Mouse (Mus musculus): Measurements from ENCODE around the gene Gm28230.

Gene Gm28230

DNA sequence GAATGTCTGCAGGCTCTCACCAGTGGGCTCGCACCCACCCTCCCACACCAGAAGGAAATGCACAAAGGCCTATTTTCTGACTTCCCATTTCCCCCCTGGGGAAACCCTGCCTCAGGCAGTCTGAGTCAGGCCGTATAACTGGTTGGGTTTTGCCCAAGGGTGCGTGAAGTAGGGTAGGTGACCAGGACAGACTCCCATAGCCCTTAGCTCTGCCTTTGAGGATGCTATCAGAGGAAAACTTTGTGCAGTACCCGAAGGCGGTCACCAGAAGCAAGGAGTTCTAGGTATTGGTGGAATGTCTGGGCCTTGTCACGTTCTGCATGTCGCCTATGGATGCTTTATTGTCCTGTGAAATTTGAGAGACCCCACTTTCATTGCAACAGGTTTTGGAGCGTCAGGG, 3.6 kb upstream of the Gm28230 start:
- no peak for DNase-seq (ENCODE audit: low spot score in 2 of 2)

DNA sequence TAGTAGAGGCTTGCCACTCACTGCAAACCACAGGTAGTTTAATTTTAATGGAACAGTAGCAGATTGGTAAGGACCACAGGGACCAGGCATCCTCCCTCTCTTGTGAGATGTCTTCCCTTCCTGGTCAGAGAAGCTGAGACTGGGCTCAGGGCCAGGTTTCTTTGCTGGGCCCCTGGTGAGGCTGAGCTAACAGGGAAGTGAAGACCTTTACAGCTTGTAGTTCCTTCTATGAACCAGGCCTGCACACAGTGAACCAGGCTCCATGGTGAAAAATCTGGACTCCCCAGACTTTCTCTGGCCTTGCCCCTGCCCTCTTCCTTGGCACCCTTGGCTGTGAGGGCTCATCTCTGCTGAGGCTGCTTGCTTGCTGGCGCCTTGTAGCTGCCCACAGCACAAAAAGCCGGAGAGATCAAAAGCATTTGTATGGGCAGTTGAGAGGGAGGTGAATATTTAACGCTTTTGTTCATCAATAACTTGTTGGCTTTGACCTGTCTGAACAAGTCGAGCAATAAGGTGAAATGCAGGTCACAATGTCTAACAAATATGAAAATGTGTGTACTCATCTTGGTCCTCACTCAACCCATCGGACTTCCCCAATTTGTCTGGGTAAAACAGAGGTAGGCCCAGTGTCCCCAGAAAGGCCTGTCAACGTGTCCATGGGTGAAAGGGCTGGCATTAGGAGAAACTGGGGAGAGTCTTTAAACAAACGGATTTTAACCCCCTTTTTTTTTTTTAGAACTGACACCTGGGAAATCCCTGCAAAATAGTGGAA, 2.1 kb upstream of the Gm28230 start:
- DNase-seq (ENCODE audit: low spot score in 2 of 2) = no peak

DNA sequence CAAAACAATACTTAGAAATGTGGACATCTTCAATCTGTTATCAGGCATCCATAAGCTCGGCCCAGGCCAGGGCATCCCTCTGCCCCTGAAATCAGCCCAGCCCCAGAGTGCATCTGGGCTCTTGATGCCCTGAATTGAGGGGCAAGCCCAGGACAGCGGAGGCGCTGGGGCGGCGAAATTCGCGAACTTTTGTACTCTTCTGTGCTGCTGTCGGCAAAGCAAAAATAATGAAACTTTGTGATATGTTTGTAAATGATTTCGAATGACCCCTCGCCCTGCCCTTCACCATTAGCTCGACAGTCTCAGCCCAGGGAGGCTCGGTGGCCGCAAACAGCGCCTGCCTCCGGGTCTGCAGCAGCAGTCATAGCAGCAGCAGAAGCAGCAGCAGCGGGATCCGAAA, 1.4 kb upstream of the Gm28230 start:
- no peak for DNase-seq (ENCODE audit: low spot score in 2 of 2)

DNA sequence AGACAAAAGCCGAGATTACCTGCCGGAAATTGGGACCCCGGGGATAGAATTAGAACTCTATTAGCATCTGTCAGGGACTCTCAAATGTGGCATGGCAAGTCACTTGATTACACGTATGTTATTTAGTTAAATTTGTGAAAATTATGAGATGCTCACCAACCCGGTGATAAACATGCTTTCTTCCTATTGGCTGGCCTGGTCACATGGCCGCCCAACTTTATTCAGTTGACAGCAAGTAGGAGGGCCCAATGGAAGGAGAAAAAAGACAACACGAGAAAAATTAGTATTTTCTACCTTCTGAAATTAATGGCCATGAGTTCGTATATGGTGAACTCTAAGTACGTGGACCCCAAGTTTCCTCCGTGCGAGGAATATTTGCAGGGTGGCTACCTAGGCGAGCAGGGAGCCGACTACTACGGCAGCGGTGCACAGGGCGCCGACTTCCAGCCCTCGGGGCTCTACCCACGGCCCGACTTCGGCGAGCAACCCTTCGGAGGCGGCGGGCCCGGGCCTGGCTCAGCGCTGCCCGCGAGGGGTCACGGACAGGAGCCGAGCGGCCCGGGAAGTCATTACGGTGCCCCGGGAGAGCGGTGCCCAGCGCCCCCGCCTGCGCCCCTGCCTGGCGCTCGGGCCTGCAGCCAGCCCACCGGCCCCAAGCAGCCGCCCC, 578 bp downstream of the Gm28230 start:
- DNase-seq (ENCODE audit: low spot score in 2 of 2) = no peak

DNA sequence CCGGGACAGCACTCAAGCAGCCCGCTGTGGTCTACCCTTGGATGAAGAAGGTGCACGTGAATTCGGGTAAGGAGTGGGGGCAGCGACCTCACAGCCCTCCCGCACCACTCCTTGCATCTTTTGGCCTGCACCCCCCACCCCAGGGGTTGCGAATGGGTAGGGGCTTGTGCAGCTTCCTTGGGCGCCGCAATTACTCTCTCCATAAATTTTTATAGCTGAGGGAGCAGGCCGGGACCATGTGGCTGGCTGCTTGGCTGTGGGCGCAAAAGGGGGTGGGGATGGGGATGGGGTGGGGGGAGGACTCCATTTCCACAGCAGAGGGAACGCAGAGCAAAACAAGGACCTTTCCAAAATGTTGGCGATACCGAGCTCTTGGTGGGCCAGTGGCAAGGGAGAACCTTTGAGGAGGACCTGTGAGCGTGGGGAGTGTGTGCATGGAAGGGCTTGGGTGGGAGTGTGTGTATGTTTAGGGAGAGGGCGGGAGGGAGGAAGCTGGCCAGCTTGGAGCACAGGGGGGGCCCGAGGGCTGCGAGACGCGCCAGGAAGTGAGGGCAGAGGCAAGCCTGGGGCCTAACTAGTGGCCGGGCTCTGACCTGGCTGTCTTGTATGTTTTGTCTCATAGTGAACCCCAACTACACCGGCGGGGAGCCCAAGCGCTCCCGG, 1.2 kb downstream of the Gm28230 start:
- no peak for DNase-seq (ENCODE audit: low spot score in 2 of 2)

DNA sequence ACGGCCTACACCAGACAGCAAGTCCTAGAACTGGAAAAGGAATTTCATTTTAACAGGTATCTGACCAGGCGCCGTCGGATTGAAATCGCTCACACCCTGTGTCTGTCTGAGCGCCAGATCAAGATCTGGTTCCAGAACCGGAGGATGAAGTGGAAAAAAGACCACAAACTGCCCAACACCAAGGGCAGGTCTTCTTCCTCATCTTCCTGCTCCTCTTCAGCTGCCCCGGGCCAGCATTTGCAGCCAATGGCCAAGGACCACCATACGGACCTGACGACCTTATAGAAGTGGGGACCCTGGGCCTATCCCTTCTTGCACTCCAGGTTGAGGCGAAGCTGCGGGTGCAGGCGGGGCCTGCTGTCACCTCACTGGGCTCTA, 1.8 kb downstream of the Gm28230 start:
- no peak for DNase-seq (ENCODE audit: low spot score in 2 of 2)

DNA sequence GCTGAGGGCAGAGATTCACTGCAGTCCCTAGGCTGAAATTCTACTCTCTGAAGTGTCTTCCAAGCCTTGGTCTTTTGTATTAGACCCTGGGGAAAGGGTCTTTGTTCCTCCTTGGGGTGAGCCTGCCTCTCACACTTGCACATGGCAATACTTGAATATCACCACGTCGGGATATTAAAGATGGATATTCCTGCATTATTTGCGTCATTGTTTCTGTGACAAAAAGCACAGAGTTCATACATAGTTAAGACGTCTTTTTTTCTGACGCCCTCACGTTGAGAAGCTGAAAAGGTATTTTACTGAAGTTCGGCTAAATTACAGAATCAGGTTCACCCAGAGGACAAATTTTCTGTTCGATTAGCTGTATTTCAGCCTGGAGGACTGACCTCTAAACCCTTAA, 3.8 kb downstream of the Gm28230 start:
- DNase-seq (ENCODE audit: low spot score in 2 of 2) = no peak

DNA sequence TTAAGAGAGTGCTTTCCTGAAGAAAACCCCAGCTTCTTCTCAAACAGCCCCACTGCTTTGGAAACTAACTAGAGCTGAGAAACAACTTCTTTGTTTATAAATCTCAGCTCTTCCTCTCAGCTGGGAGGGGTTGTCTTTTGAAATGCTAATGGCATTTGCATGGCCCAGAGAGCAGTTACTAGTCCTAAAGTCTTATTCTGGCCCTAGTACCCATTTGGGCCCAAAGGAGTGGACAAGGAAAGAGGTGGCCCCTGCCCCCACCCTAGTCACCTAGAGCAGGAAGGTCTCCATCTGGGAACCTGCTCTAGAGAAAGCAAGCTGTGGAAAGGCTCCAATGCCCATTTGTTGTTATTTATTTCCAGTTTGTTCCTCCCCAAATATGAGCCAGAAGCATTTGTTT, 4.5 kb downstream of the Gm28230 start:
- DNase-seq (ENCODE audit: low spot score in 2 of 2) = no peak

DNA sequence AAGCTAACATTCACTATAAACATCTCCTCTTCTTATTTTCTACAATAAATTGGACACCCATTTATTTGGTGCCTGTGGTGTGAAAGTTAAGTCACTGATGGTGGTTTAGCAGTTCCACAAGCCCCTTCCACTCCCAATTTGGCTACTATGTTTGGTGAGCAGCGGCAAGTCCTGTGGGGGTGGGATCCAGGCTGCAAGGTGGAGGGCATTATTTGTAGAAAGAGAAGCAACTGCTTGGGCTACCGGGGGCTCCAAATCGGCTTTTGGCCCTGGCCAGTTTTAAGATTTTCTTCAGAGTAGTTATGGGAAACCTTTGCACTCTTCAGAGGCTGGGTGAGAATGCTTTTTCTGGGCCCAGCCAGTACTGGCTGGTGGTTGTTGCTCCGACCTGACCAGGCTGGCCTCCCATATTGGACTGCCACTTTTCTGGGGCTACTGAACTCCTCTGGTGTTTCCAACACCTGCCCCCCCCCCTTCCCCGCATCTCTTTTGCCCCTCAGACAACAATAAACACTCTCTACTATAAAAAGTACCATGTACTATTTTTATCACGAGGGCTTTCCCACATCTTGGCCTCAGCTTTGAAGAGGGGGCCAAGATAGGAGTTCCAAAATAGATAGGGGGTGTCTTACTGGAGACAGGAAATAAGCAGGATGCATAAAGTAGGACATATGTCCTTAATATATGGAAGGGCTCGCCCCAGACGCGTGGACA, 5.4 kb downstream of the Gm28230 start:
- DNase-seq (ENCODE audit: low spot score in 2 of 2) = no peak

DNA sequence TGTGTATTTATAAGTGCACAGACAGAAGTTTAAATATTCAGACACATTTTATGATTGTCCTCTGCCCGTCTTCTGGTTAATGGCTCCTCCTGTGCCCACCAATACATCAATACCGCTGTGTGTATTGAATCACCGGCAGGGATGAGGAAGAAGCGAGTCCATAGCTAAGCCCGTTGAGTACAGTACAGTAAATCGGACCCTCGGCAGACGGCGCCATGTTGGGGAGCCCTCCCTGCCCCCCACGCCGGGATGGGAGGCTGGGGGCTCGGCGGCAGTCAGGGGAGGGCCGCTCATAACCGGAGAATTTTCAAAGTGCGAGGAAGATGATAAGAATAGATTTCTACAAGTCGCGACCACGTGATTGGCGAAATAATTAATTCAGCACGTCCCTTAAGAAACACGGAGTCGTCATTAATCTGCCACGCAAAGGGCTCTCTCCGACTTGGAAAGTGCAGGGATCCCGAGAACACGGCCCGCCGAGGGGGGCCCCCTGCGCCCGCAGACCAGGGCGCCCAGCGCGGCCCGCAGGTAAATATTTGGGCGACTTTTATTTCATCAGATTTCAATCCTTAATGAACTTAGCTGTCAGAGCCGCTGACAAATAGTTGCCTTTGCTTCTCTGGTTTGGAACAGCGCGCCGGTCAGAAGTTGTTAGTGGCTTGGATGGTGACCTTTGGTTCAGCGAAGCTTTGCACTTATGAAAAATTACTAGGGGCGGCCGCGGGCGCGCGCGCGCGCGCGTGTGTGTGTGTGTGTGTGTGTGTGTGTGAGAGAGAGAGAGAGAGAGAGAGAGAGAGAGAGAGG, 6.2 kb downstream of the Gm28230 start:
- no peak for DNase-seq (ENCODE audit: low spot score in 2 of 2)

DNA sequence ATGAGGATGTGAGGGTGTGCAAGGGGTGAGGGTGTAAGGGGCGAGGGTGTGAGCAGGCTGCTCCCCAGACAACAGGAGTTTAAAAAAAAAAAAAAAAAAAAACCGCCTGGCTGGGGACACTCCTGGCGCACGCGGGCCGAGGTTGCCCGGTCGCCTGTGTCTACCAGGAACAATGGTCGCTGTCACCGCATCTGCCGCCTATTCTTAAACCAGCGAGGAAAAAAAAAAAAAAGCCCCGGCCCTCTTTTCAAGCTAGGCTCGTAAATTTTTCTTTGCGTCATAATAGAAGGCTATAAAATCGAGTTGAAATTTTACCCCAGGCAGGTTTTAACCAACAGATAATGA, 6.8 kb downstream of the Gm28230 start:
- no peak for DNase-seq (ENCODE audit: low spot score in 2 of 2)

DNA sequence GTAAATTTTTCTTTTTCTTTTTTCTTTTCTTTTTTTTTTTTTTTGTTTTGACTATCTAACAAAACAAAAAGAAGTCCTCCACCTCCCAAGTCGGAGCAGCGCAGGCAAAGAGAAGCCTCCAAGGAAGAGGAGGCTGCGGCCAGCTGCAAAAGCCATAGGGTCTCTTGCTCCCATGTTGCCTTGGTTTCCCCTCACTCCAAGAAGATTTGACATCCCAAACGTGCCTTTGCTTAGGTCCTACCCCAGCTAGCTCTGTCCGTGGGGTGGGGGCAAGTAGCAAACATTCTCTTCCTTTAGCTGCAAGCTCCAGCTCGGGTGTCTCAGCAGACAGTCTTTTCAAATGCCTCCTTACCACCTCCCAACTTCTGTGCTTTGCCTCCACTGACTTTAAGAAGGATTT, 7.2 kb downstream of the Gm28230 start:
- no peak for DNase-seq (ENCODE audit: low spot score in 2 of 2)

DNA sequence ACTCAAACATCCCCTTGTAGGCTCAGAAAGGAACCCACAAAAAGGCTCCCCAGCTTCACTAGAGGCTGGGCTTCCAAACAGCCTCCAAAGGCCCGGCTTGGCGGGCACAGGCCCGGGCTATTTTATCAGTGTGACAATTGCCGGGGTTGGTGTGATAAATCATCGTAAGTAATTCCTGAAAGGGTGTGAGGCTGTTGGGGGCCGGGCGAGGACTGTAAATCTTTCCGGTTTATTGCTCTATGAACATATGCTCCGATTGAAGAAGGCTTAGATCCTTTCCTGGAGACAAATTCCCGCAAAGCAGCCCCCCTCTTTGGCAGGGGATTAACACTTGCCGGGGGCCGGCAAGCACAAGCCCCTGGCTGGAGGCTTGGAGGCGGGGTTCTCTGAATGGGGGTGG, 7.9 kb downstream of the Gm28230 start:
- no peak for DNase-seq (ENCODE audit: low spot score in 2 of 2)

DNA sequence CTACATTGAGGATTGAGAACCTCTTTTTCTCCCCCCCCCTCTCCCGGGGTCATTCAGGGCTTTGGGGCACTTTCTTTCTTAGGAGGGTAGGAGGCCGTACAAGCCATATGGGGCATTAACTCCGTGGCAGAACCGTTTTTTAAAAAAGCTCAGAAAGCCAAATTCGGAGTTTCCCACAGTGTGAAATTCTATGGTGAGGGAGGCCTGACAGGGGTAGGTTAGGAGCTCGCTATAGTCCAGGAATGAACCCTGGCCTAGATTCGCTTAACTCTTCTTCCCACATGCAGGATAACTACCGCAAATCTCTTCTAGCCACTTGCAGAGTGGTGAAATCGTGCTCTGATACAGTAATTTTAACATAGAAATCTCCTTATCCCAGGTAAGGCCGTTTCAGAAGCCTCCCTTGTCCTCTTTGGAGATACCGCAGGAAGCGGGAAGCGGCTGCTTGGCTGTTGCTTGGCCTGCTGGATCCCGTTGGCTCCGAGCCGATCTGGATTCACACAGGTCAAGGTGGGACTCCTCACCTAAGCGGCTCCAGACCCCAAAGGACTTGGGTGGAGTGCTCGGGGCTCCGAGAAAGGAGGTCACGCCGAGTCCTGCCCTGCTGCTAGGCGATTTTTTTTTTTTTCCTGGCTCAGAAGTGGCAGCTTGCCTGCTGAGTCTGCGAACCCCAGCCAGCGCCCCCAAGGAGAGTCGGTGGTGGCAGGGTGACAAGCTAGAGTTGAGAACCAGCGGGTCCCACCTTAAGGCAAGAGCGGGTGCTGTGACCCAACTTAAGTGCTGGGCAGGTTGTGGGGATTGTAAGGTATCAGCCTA, 8.7 kb downstream of the Gm28230 start:
- no peak for DNase-seq (ENCODE audit: low spot score in 2 of 2)

DNA sequence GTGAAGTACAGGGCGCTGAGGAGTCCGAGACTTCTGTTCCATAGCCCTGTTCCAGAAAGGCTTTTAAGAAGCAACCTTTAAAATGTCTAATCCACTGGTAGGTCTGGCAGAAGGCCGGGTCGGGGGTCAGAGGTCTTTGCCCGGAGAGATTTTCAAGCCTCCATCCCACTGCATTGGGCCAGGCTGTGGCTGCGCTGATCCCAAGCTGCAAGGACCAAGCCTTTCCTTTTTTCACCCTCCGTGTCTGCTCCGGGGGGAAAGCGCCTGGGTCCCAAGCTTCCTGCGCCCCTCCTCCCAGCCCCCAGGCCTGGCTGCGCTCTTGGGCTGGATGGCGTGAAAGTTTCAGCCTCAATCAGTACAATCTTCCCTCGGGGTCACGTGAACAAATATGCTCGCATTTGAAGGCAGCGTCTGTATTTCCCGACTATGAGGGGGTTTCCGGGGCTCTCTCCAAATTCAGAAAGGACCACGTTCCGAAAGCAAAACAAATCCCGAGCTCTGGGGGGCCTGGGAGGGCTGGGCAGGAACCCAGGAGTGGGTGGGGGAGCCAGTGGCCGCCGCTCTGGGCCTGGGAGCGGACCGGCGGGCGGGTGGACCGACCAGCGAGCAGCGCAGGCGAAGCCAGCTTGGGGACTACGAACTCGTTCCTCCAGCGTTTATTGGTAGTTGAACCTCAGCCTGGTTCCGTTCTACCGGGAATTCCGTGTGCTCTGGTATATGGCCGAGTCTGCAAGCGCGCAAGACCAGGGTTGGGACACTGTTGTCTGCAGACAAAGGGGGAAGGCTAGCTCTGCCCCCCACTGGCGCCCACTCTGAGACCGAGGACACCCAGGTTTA, 9.5 kb downstream of the Gm28230 start:
- DNase-seq (ENCODE audit: low spot score in 2 of 2) = no peak

DNA sequence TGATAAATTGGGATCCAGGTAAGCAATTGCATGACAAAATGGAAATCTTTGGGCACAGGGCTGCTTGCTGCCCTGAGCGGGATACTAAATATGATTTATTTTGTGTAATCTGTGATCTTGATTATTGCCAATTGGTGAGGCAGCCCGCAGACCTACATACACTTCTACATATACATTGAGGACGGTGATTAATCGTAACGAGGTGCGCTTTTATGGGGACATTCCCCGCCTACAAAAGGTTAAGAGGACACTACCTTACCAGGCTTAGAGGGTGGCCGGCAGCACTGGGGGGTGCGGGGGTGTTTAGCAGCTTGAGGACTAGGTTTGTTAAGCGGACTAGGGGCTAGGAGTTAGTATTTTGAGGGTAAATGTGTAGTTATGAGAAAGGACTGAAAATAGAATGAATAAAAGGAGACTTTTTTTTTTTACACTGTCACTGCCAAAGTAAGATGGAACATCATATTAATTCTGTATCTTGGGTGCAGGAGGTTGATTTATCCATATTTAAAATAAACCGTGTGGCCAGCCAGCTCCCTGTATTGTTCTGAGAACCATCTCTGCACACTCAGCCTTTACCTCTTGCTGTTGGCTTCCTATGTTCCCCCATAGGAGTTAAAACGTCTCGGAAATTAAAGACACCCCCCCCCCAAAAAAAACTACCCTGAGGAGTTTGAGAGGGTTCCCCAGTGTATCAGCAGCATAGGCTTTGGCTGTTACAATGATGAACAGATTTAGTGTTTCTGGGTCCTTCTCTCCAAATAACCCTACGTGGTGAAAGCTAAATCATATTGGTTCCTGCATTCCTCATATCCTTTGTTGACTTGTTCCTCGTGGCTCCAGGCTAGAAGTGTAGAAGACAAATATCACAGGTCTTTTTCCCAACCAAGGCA, 10.4 kb downstream of the Gm28230 start:
- no peak for DNase-seq (ENCODE audit: low spot score in 2 of 2)

DNA sequence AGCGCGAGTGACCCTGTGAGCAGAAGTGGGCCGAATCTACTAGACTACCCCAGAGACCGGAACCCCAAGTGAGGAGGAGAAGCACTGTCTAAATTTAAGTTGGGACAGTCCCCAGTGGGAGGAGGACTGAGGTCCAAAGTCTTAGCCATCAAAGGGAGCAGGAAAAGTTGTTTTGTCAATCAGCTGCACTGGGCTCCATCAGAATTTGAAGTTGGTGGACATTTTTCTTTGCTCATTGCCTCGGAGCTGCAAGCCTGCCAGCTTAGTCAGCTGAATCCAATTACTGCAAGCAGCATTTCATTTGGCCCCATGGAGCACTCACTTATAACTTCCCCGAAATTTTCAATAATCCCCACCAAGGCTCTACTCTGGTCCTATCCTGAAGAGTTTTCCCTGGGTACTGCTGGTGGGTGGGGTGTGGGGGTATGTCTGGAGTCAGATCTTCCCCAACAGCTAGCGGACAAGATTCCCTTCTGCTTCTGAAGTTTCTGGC, 11.1 kb downstream of the Gm28230 start:
- DNase-seq (ENCODE audit: low spot score in 2 of 2) = no peak

DNA sequence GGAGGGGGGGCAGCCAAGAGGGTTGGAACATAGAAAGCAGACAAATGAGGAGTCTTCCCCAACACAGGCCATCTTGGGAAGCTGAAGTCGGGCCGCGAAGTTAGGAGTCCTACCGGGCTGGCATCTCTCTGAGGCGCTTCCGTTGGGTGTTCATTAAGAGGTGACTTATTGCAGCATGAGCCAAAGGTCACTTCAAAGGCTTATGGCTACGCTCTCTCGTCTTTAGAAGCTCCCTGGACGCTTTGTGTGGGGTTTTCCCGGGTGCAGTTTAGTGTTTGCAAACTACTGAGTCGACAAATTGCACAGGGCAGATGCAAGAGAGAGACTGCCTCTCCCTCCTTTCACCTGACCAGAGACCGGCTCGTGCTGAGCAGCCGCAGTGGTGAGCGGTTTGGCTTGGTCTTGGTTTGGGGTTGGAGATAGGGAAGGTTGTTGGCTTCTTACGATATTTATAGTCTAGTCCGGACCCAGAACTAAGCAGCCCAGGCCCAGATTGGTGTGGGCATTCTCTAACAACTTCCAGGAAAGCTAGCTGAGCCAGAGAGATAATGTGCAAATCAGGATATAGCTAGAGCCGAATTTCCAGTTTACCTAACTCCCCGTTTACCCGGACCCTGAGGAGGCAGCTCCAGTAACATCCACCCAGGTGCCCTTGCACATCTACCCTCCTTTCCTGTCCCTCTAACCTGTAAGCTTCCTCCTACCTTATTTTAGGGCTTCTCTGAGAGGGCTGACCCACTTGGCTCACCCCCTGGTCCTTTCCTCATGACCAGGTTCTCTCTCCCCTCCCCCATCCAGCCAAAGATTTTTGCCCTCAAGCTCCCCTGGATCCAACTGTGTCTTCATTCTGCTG, 12.3 kb downstream of the Gm28230 start:
- no peak for DNase-seq (ENCODE audit: low spot score in 2 of 2)
